In the genomic region with DNA sequence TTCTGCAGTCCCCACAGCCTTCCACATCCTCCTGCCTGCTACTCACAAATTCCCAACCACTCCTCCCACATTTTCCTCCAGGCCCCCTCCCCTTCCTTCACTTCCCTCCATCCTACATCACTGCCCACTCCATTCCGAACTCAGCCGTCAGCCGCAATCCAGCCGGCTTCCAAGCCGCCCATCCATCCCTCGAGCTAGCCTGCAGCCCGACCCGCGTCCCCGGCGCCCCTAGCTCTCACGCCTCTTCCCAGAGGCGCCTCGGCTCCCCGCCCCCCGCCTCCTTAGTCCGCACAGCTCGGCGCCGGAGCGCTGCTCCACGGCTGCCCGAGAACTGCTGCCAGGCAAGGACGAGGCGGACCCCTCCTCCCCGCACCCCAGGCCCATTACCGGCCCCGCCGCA, we compare ENCODE assay signal across 8 mouse cellular contexts. TPM values are rescaled to one million over a fixed set of nuclear protein-coding genes. Genes with fewer than 3 reads are reported as not detected.
DNase-seq lines count a peak whose midpoint lies in the region; ATAC-seq and TF ChIP-seq lines count a peak whose summit lies in the region.

No protein-coding gene starts in this region.

- no peaks in the 10 kb centered on the region for H3K36me3 ChIP-seq in kidney, adult 2 months (ENCODE audit: control insufficient read depth, insufficient read depth, low read length)
- H3K36me3 ChIP-seq in G1E (replicated peaks), result peaks cover 2% of the 10 kb centered on the region
- no peaks in the 10 kb centered on the region for H3K36me3 ChIP-seq in hindbrain, embryonic 15.5 days
- no peaks in the 10 kb centered on the region for H3K36me3 ChIP-seq in lung, embryonic 16.5 days (ENCODE audit: control insufficient read depth, insufficient read depth, low read length)
- no peaks in the 10 kb centered on the region for H3K36me3 ChIP-seq in stomach, postnatal 0 days (ENCODE audit: control insufficient read depth, insufficient read depth, low read length)

- H3K27ac ChIP-seq in kidney, adult 2 months (ENCODE audit: insufficient read depth, low read depth, low read length), result no peak overlapping the region
- peak overlapping the region; percentile 95 for H3K27ac ChIP-seq in hindbrain, embryonic 15.5 days (replicated peaks)
- H3K27ac ChIP-seq in lung, embryonic 16.5 days (ENCODE audit: low read length), result peak overlapping the region; percentile 87
- H3K27ac ChIP-seq in stomach, postnatal 0 days (replicated peaks), result peak overlapping the region; percentile 83

- H3K4me3 ChIP-seq in kidney, adult 2 months (ENCODE audit: insufficient read depth, low read depth, low read length), result peak overlapping the region; percentile 69
- peak overlapping the region; percentile 77 for H3K4me3 ChIP-seq in G1E (ENCODE audit: low read depth, low read length)
- H3K4me3 ChIP-seq in hindbrain, embryonic 15.5 days, result peak overlapping the region; percentile 64
- peak overlapping the region; percentile 87 for H3K4me3 ChIP-seq in lung, embryonic 16.5 days (ENCODE audit: low read length)
- H3K4me3 ChIP-seq in stomach, postnatal 0 days (ENCODE audit: low read depth, low read length), result peak overlapping the region; percentile 75

- DNase-seq in kidney, adult 2 months, result no peak
- DNase-seq in kidney, postnatal 14 days, result no peak
- DNase-seq in G1E (ENCODE audit: low spot score), result no peak
- peak; percentile 51 for DNase-seq in embryo, embryonic 11.5 days (ENCODE audit: low read depth, low spot score)
- no peak for DNase-seq in stomach, postnatal 0 days (ENCODE audit: low spot score)
- no peak for DNase-seq in cerebellum, adult 9-11 months

- no peak for TF ChIP-seq CTCF in kidney, adult 2 months (conservative IDR thresholded peaks at IDR 0.05; ENCODE audit: insufficient read depth, insufficient read length, low read depth, low read length)
- no peak for TF ChIP-seq CTCF in G1E (IDR thresholded peaks at IDR 0.05; ENCODE audit: low read depth, low read length)
- TF ChIP-seq CTCF in stomach, postnatal 0 days (IDR thresholded peaks at IDR 0.05; ENCODE audit: low read depth), result no peak

- WGBS in kidney, adult 2 months, result 1% methylated on average over 29 of the region's 29 CpGs
- under 1% methylated on average over 29 of the region's 29 CpGs for WGBS in hindbrain, embryonic 15.5 days
- under 1% methylated on average over 28 of the region's 29 CpGs for WGBS in lung, embryonic 16.5 days
- WGBS in stomach, postnatal 0 days, result under 1% methylated on average over 27 of the region's 29 CpGs

- peak overlapping the region; percentile 79 for H3K4me2 ChIP-seq in hindbrain, embryonic 15.5 days
- peak overlapping the region; percentile 95 for H3K4me2 ChIP-seq in lung, embryonic 16.5 days (ENCODE audit: low read depth, low read length)
- peak overlapping the region; percentile 98 for H3K4me2 ChIP-seq in stomach, postnatal 0 days (replicated peaks; ENCODE audit: low read depth)

- no peaks in the 10 kb centered on the region for H3K9me3 ChIP-seq in G1E (replicated peaks)
- H3K9me3 ChIP-seq in hindbrain, embryonic 15.5 days, result no peaks in the 10 kb centered on the region
- no peaks in the 10 kb centered on the region for H3K9me3 ChIP-seq in lung, embryonic 16.5 days (ENCODE audit: control insufficient read depth, low read length)
- no peaks in the 10 kb centered on the region for H3K9me3 ChIP-seq in stomach, postnatal 0 days (ENCODE audit: control insufficient read depth, low read length)

- H3K9ac ChIP-seq in hindbrain, embryonic 15.5 days, result peak overlapping the region; percentile 86
- H3K9ac ChIP-seq in lung, embryonic 16.5 days (ENCODE audit: low read length), result peak overlapping the region; percentile 95
- peak overlapping the region; percentile 83 for H3K9ac ChIP-seq in stomach, postnatal 0 days (ENCODE audit: low read length)

- no peak for TF ChIP-seq POLR2A in kidney, adult 2 months (IDR thresholded peaks at IDR 0.05; ENCODE audit: low read depth, low read length)

- no peak for ATAC-seq in G1E (ENCODE audit: extremely low read depth, insufficient number of reproducible peaks, low FRiP score, poor library complexity, severe bottlenecking)
- ATAC-seq in hindbrain, embryonic 15.5 days (ENCODE audit: low FRiP score, low read depth), result peak; percentile 88
- ATAC-seq in lung, embryonic 16.5 days (ENCODE audit: low read depth), result peak; percentile 79
- peak; percentile 78 for ATAC-seq in stomach, postnatal 0 days (ENCODE audit: low FRiP score, low TSS enrichment)

- H3K27me3 ChIP-seq in kidney, adult 2 months (replicated peaks; ENCODE audit: control insufficient read depth, insufficient read depth, low read length), result no peaks in the 10 kb centered on the region
- peaks cover 3% of the 10 kb centered on the region; the same call in 1 of the 2 replicates for H3K27me3 ChIP-seq in G1E (ENCODE audit: insufficient read depth, low read length)
- no peaks in the 10 kb centered on the region for H3K27me3 ChIP-seq in hindbrain, embryonic 15.5 days
- no peaks in the 10 kb centered on the region for H3K27me3 ChIP-seq in lung, embryonic 16.5 days (ENCODE audit: control insufficient read depth, insufficient read depth, low read depth, low read length)
- H3K27me3 ChIP-seq in stomach, postnatal 0 days (ENCODE audit: control insufficient read depth, insufficient read depth, low read length), result no peaks in the 10 kb centered on the region

- H3K4me1 ChIP-seq in kidney, adult 2 months (ENCODE audit: control insufficient read depth, insufficient read depth, low read length), result peaks cover 7% of the 10 kb centered on the region
- H3K4me1 ChIP-seq in G1E (ENCODE audit: insufficient read depth, low read depth, low read length), result peaks cover 31% of the 10 kb centered on the region
- H3K4me1 ChIP-seq in hindbrain, embryonic 15.5 days (replicated peaks), result peaks cover 44% of the 10 kb centered on the region
- H3K4me1 ChIP-seq in lung, embryonic 16.5 days (replicated peaks; ENCODE audit: control insufficient read depth, insufficient read depth, low read length), result peaks cover 35% of the 10 kb centered on the region
- 0 out of 2 replicates have a peak, but pooled peaks cover 2% of the 10 kb centered on the region for H3K4me1 ChIP-seq in stomach, postnatal 0 days (replicated peaks; ENCODE audit: control insufficient read depth, insufficient read depth)

- no peak for TF ChIP-seq EP300 in stomach, postnatal 0 days (optimal IDR thresholded peaks at IDR 0.05)

RNA-seq across cellular contexts. Expression of a gene that starts 0.6 kb away (rescaled TPM):
- 2.6 and 2.7 TPM in 2 replicates for polyA plus RNA-seq in kidney, adult 2 months (2012; rRNA removed)
- total RNA-seq in G1E (2014; fragmentation: Nextera tagmentation) (2.2 and 3.1 TPM in 2 replicates), G1E (2017) (3.7 and 3.8 TPM in 2 replicates)
- 1.3 and 1.4 TPM in 2 replicates for polyA plus RNA-seq in G1E (2012)
- 43.5 and 46.5 TPM in 2 replicates for polyA plus RNA-seq in hindbrain, embryonic 15.5 days (2015; fragmentation: Nextera tagmentation; extraction: Ambion mirVana)
- polyA plus RNA-seq in lung, embryonic 16.5 days (2015; fragmentation: Nextera tagmentation; extraction: Ambion mirVana), result 9.5 and 10.6 TPM in 2 replicates
- 2.6 and 2.8 TPM in 2 replicates for polyA plus RNA-seq in stomach, postnatal 0 days (2015; fragmentation: Nextera tagmentation; extraction: Ambion mirVana)

RNA-seq across cellular contexts. Expression of a gene that starts 25.8 kb away (rescaled TPM):
- polyA plus RNA-seq in kidney, adult 2 months (2012; rRNA removed), result 79.0 and 79.8 TPM in 2 replicates
- 55.0 and 55.7 TPM in 2 replicates for total RNA-seq in G1E (2014; fragmentation: Nextera tagmentation)
- 28.4 and 32.8 TPM in 2 replicates for total RNA-seq in G1E (2017)
- polyA plus RNA-seq in G1E (2012), result 54.5 and 60.8 TPM in 2 replicates
- 55.5 and 56.7 TPM in 2 replicates for polyA plus RNA-seq in hindbrain, embryonic 15.5 days (2015; fragmentation: Nextera tagmentation; extraction: Ambion mirVana)
- 23.9 and 26.1 TPM in 2 replicates for polyA plus RNA-seq in lung, embryonic 16.5 days (2015; fragmentation: Nextera tagmentation; extraction: Ambion mirVana)
- 9.8 and 10.9 TPM in 2 replicates for polyA plus RNA-seq in stomach, postnatal 0 days (2015; fragmentation: Nextera tagmentation; extraction: Ambion mirVana)

RNA-seq across cellular contexts. Expression of a gene that starts 57.2 kb away (rescaled TPM):
- 18.7 and 20.6 TPM in 2 replicates for polyA plus RNA-seq in kidney, adult 2 months (2012; rRNA removed)
- total RNA-seq in G1E (2014; fragmentation: Nextera tagmentation) (16.0 and 18.8 TPM in 2 replicates), G1E (2017) (8.7 and 10.9 TPM in 2 replicates)
- 2.9 and 3.9 TPM in 2 replicates for polyA plus RNA-seq in G1E (2012)
- polyA plus RNA-seq in hindbrain, embryonic 15.5 days (2015; fragmentation: Nextera tagmentation; extraction: Ambion mirVana), result 34.2 and 35.9 TPM in 2 replicates
- polyA plus RNA-seq in lung, embryonic 16.5 days (2015; fragmentation: Nextera tagmentation; extraction: Ambion mirVana), result 22.3 and 23.0 TPM in 2 replicates
- 8.7 and 9.6 TPM in 2 replicates for polyA plus RNA-seq in stomach, postnatal 0 days (2015; fragmentation: Nextera tagmentation; extraction: Ambion mirVana)
